Mouse (Mus musculus): ENCODE results near the gene Khdrbs2. TPM values are rescaled to one million over a fixed set of nuclear protein-coding genes. Genes with fewer than 3 reads are reported as not detected.

Gene Khdrbs2
- polyA plus RNA-seq, 1 experiment from 2014 or later = 1.9 TPM

DNA sequence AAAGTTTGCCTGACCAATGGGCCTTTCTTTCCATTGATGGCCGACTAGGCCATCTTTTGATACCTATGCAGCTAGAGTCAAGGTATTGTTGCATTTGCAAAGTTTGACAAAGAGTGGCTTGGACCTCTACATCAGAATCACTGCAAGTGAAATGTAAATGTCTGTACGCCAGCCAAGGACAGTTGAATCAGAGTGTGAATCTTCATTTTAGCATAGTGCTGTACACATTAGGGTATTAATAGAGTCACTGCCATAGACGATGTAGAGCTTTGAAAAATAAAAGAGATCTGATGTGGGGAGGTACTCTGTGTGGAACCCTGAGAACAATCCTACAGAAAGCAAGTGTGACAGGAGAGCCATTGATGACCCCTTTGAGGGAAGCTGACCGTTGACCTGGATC lies 460.9 kb downstream of the Khdrbs2 start:
- no peak overlapping the region for H3K27ac ChIP-seq (replicated peaks; ENCODE audit: low read depth, low read length)
- H3K27me3 ChIP-seq (ENCODE audit: control insufficient read depth, insufficient read depth, low read length) = no peaks in the 10 kb centered on the region
- no peak overlapping the region for H3K9ac ChIP-seq (ENCODE audit: low read length)
- WGBS = 87% methylated on average over 4 of the region's 4 CpGs
- no peak overlapping the region for H3K4me3 ChIP-seq (ENCODE audit: low read depth, low read length)
- no peaks in the 10 kb centered on the region for H3K36me3 ChIP-seq (ENCODE audit: control insufficient read depth, insufficient read depth, low read length)
- DNase-seq (ENCODE audit: low spot score) (no peak), ATAC-seq (ENCODE audit: insufficient number of reproducible peaks, low FRiP score, low TSS enrichment, low read depth) (no peak)
- no peaks in the 10 kb centered on the region for H3K9me3 ChIP-seq (ENCODE audit: control insufficient read depth, low read length)
- H3K4me1 ChIP-seq (ENCODE audit: control insufficient read depth, insufficient read depth, low read length) = no peaks in the 10 kb centered on the region
- H3K4me2 ChIP-seq (ENCODE audit: low read depth, severe bottlenecking) = no peak overlapping the region

DNA sequence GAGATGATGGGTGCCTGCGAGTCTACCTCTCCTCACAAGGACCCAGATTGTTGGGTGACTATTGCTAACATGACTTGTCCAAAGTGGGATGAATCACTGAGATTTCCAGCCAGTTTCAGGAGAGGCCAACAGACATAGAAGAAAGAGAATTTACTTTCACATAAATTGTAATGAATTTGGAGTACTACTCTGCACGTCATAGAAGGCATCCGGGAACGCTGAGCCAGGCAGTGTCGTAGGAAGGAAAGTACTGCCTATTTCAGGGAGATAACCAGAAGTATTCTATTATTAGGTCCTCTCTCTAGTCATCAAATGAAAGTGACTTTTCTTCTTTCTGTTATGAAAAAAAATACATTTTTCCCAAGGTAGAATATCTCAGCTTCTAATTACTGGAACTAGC lies 466.6 kb downstream of the Khdrbs2 start:
- Histone ChIP-seq H3K27ac (replicated peaks; ENCODE audit: low read depth, low read length) (no peak overlapping the region), H3K9ac (ENCODE audit: low read length) (no peak overlapping the region), H3K9me3 (ENCODE audit: control insufficient read depth, low read length) (no peaks in the 10 kb centered on the region), H3K36me3 (ENCODE audit: control insufficient read depth, insufficient read depth, low read length) (no peaks in the 10 kb centered on the region), H3K4me1 (ENCODE audit: control insufficient read depth, insufficient read depth, low read length) (no peaks in the 10 kb centered on the region), H3K4me2 (ENCODE audit: low read depth, severe bottlenecking) (no peak overlapping the region), H3K4me3 (ENCODE audit: low read depth, low read length) (no peak overlapping the region), H3K27me3 (ENCODE audit: control insufficient read depth, insufficient read depth, low read length) (no peaks in the 10 kb centered on the region)
- ATAC-seq (ENCODE audit: insufficient number of reproducible peaks, low FRiP score, low TSS enrichment, low read depth) (no peak), DNase-seq (ENCODE audit: low spot score) (no peak)
- WGBS = 93% methylated on average over 5 of the region's 5 CpGs

DNA sequence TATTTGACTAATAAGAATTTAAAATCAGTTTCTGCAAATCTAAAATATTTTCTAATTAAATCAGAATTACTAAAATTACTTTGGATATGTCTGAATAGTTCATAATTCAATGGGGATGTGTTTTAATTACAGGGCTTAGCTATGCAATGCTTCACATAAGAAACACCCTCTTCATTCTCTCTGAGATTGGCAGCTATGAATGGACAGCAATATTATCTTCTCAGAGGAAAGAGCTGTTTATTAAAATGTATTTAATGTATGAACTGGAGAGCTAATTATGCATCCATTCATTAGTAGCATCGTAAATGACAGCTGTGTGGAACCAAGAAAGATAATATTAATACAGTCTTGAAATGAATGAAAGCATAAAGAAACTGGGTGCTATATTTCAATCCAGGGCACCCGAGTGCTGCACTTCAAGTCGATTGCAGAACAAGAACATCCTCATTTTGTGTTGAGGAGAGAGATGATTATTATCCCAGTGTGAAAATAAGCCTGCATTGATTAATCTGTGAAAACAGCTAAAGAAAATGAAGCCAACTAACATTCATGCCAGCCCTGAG lies 477.2 kb downstream of the Khdrbs2 start:
- Histone ChIP-seq H3K36me3 (ENCODE audit: control insufficient read depth, insufficient read depth, low read length) (no peaks in the 10 kb centered on the region), H3K27ac (replicated peaks; ENCODE audit: low read depth, low read length) (no peak overlapping the region), H3K4me1 (ENCODE audit: control insufficient read depth, insufficient read depth, low read length) (no peaks in the 10 kb centered on the region), H3K4me2 (ENCODE audit: low read depth, severe bottlenecking) (no peak overlapping the region), H3K9ac (ENCODE audit: low read length) (no peak overlapping the region), H3K27me3 (ENCODE audit: control insufficient read depth, insufficient read depth, low read length) (no peaks in the 10 kb centered on the region), H3K4me3 (ENCODE audit: low read depth, low read length) (no peak overlapping the region), H3K9me3 (ENCODE audit: control insufficient read depth, low read length) (no peaks in the 10 kb centered on the region)
- DNase-seq (ENCODE audit: low spot score) (no peak), ATAC-seq (ENCODE audit: insufficient number of reproducible peaks, low FRiP score, low TSS enrichment, low read depth) (no peak)
- WGBS = 83% methylated on average over 3 of the region's 3 CpGs

DNA sequence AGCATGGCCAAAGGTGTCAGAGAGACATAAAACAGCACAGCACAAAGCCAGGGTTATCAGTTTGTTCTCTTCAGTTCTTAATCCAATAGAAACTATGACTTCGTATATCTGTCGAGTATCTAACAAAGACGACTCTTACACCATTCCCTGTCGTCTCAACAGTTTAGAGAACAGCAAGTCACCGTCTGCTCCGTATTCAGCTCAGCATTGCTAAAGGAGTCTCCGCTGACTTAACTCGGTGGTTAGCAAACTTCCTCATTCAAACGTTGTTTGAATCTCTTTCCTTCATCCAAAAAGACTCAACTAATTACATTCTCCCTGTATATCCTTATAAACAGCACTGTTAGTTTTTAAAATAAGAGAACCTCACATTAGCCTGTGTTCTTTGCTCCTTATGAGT lies 521.3 kb downstream of the Khdrbs2 start:
- Histone ChIP-seq H3K9me3 (ENCODE audit: control insufficient read depth, low read length) (no peaks in the 10 kb centered on the region), H3K4me1 (ENCODE audit: control insufficient read depth, insufficient read depth, low read length) (no peaks in the 10 kb centered on the region), H3K27me3 (ENCODE audit: control insufficient read depth, insufficient read depth, low read length) (no peaks in the 10 kb centered on the region), H3K4me3 (ENCODE audit: low read depth, low read length) (no peak overlapping the region), H3K4me2 (ENCODE audit: low read depth, severe bottlenecking) (no peak overlapping the region), H3K27ac (replicated peaks; ENCODE audit: low read depth, low read length) (no peak overlapping the region), H3K9ac (ENCODE audit: low read length) (no peak overlapping the region), H3K36me3 (ENCODE audit: control insufficient read depth, insufficient read depth, low read length) (no peaks in the 10 kb centered on the region)
- 83% methylated on average over 9 of the region's 9 CpGs for WGBS
- ATAC-seq (ENCODE audit: insufficient number of reproducible peaks, low FRiP score, low TSS enrichment, low read depth) (no peak), DNase-seq (ENCODE audit: low spot score) (no peak)

DNA sequence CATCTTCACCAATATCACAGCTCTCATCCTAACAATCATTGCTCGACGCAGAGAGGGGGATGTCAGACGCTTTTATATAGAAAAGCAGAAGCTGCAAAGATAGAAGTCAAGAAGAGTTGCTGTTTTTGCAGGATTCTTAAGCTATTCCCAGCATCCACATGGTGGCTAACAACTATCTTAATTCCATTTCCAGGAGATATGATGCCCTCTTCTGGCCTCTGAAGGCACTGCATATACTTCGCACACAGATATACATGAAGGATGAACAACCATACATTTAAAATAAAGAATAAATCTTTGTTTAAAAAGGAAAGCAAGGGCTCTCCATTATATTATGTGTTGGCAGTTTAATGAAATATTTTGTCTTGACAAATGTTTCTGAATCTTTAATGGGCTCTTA lies 527.6 kb downstream of the Khdrbs2 start:
- Histone ChIP-seq H3K27ac (replicated peaks; ENCODE audit: low read depth, low read length) (no peak overlapping the region), H3K9me3 (ENCODE audit: control insufficient read depth, low read length) (no peaks in the 10 kb centered on the region), H3K36me3 (ENCODE audit: control insufficient read depth, insufficient read depth, low read length) (no peaks in the 10 kb centered on the region), H3K4me3 (ENCODE audit: low read depth, low read length) (no peak overlapping the region), H3K4me1 (ENCODE audit: control insufficient read depth, insufficient read depth, low read length) (no peaks in the 10 kb centered on the region), H3K9ac (ENCODE audit: low read length) (no peak overlapping the region), H3K27me3 (ENCODE audit: control insufficient read depth, insufficient read depth, low read length) (no peaks in the 10 kb centered on the region), H3K4me2 (ENCODE audit: low read depth, severe bottlenecking) (no peak overlapping the region)
- 96% methylated on average over 4 of the region's 4 CpGs for WGBS
- ATAC-seq (ENCODE audit: insufficient number of reproducible peaks, low FRiP score, low TSS enrichment, low read depth) (no peak), DNase-seq (ENCODE audit: low spot score) (no peak)

DNA sequence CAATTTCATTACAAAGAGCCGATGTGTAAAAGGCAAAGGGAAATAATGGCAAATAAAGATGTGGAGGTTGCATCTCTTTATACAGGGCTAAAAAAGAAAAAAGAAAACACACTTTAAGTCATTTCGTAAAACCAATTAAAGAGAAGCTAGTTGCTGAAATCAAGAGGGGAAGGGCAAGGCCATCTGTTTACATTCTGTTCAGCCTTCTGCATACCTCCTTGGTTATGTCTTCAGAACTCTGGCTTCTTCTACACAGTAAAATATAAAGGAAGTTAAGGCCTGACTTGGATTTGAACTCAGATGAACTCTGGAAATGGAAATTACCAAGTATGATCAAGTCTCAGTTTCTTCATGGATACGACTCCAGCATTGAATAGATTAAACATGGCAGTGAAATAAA lies 528.8 kb downstream of the Khdrbs2 start:
- H3K4me2 ChIP-seq (ENCODE audit: low read depth, severe bottlenecking) = no peak overlapping the region
- H3K9ac ChIP-seq (ENCODE audit: low read length) = no peak overlapping the region
- H3K27ac ChIP-seq (replicated peaks; ENCODE audit: low read depth, low read length) = no peak overlapping the region
- H3K36me3 ChIP-seq (ENCODE audit: control insufficient read depth, insufficient read depth, low read length) = no peaks in the 10 kb centered on the region
- H3K4me1 ChIP-seq (ENCODE audit: control insufficient read depth, insufficient read depth, low read length) = no peaks in the 10 kb centered on the region
- no peak for DNase-seq (ENCODE audit: low spot score)
- no peaks in the 10 kb centered on the region for H3K27me3 ChIP-seq (ENCODE audit: control insufficient read depth, insufficient read depth, low read length)
- ATAC-seq (ENCODE audit: insufficient number of reproducible peaks, low FRiP score, low TSS enrichment, low read depth) = no peak
- no peaks in the 10 kb centered on the region for H3K9me3 ChIP-seq (ENCODE audit: control insufficient read depth, low read length)
- 93% methylated on average over 3 of the region's 3 CpGs for WGBS
- no peak overlapping the region for H3K4me3 ChIP-seq (ENCODE audit: low read depth, low read length)
